In genomic region chr17:49627011-49627794, GRCm38 (mm10) we compare ENCODE assay signal across 12 mouse cellular contexts. TPM values are rescaled to one million over a fixed set of nuclear protein-coding genes. Genes with fewer than 3 reads are reported as not detected.
DNase-seq lines count a peak whose midpoint lies in the region; ATAC-seq and TF ChIP-seq lines count a peak whose summit lies in the region.
"Had no signal": no experiment of that assay in that cellular context is flagged by ENCODE, and none has a peak within 500 bp of the region (broad histone marks: within the 10 kb centered on the region; RNA-seq: fewer than 3 reads in every experiment).

No protein-coding gene starts in this region.

- peak; percentile 88 for ATAC-seq in heart, postnatal 0 days (ENCODE audit: insufficient read depth, low read depth)
- ATAC-seq in kidney, embryonic 15.5 days (replicated peaks; ENCODE audit: low FRiP score): peak; percentile 88
- ATAC-seq in liver, postnatal 0 days: peak; percentile 100
- no peak for ATAC-seq in erythroid progenitor cell, adult 5-6 weeks (replicated peaks; ENCODE audit: low FRiP score, poor library complexity, severe bottlenecking)
- ATAC-seq in forebrain, embryonic 12.5 days (ENCODE audit: low FRiP score): no peak
- ATAC-seq: activated CD4-positive, CD25-positive, alpha-beta regulatory T cell, adult 4 months had no signal

- no peaks in the 10 kb centered on the region for H3K36me3 ChIP-seq in heart, postnatal 0 days (replicated peaks; ENCODE audit: control insufficient read depth, insufficient read depth, low read length)
- no peaks in the 10 kb centered on the region for H3K36me3 ChIP-seq in kidney, embryonic 15.5 days
- H3K36me3 ChIP-seq in liver, postnatal 0 days (replicated peaks; ENCODE audit: insufficient read depth, low read length): no peaks in the 10 kb centered on the region
- H3K36me3 ChIP-seq in forebrain, embryonic 12.5 days (replicated peaks): no peaks in the 10 kb centered on the region
- H3K36me3 ChIP-seq in limb, embryonic 10.5 days: no peaks in the 10 kb centered on the region

- no peak overlapping the region for H3K4me2 ChIP-seq in heart, postnatal 0 days (ENCODE audit: low read depth, low read length)
- H3K4me2 ChIP-seq in kidney, embryonic 15.5 days: no peak overlapping the region
- H3K4me2 ChIP-seq in liver, postnatal 0 days (ENCODE audit: low read depth, low read length): no peak overlapping the region
- H3K4me2 ChIP-seq in forebrain, embryonic 12.5 days: no peak overlapping the region

- TF ChIP-seq CTCF in heart, postnatal 0 days (IDR thresholded peaks at IDR 0.05; ENCODE audit: low read depth): no peak
- no peak for TF ChIP-seq CTCF in liver, postnatal 0 days (IDR thresholded peaks at IDR 0.05; ENCODE audit: low read depth)

- H3K4me3 ChIP-seq in heart, postnatal 0 days (ENCODE audit: low read depth, low read length): no peak overlapping the region
- no peak overlapping the region for H3K4me3 ChIP-seq in kidney, embryonic 15.5 days (replicated peaks)
- H3K4me3 ChIP-seq in liver, postnatal 0 days (ENCODE audit: low read depth, low read length): no peak overlapping the region
- H3K4me3 ChIP-seq in forebrain, embryonic 12.5 days (replicated peaks): no peak overlapping the region
- H3K4me3 ChIP-seq in limb, embryonic 10.5 days: no peak overlapping the region

- peaks cover 18% of the 10 kb centered on the region for H3K4me1 ChIP-seq in heart, postnatal 0 days (ENCODE audit: control insufficient read depth, insufficient read depth)
- H3K4me1 ChIP-seq in kidney, embryonic 15.5 days: 0 out of 2 replicates have a peak, but pooled peaks cover 4% of the 10 kb centered on the region
- no peaks in the 10 kb centered on the region for H3K4me1 ChIP-seq in liver, postnatal 0 days (ENCODE audit: insufficient read depth)
- no peaks in the 10 kb centered on the region; the same call in 1 of the 2 replicates for H3K4me1 ChIP-seq in forebrain, embryonic 12.5 days
- H3K4me1 ChIP-seq in limb, embryonic 10.5 days: no peaks in the 10 kb centered on the region

- H3K9me3 ChIP-seq in heart, postnatal 0 days (replicated peaks; ENCODE audit: control insufficient read depth, low read length): no peaks in the 10 kb centered on the region
- H3K9me3 ChIP-seq in kidney, embryonic 15.5 days (replicated peaks): no peaks in the 10 kb centered on the region
- no peaks in the 10 kb centered on the region for H3K9me3 ChIP-seq in liver, postnatal 0 days (ENCODE audit: low read length)
- H3K9me3 ChIP-seq in forebrain, embryonic 12.5 days: no peaks in the 10 kb centered on the region
- no peaks in the 10 kb centered on the region for H3K9me3 ChIP-seq in limb, embryonic 10.5 days (replicated peaks)

- TF ChIP-seq EP300 in heart, postnatal 0 days (IDR thresholded peaks at IDR 0.05; ENCODE audit: low read depth): peak; percentile 80
- TF ChIP-seq EP300 in liver, postnatal 0 days (IDR thresholded peaks at IDR 0.05; ENCODE audit: low read depth): peak; percentile 26; the same call in 1 of the 2 replicates

- H3K27me3 ChIP-seq in heart, postnatal 0 days (ENCODE audit: control insufficient read depth, insufficient read depth, low read length): no peaks in the 10 kb centered on the region
- no peaks in the 10 kb centered on the region for H3K27me3 ChIP-seq in kidney, embryonic 15.5 days
- H3K27me3 ChIP-seq in liver, postnatal 0 days (ENCODE audit: insufficient read depth, low read length): no peaks in the 10 kb centered on the region
- no peaks in the 10 kb centered on the region for H3K27me3 ChIP-seq in forebrain, embryonic 12.5 days
- no peaks in the 10 kb centered on the region for H3K27me3 ChIP-seq in limb, embryonic 10.5 days (ENCODE audit: low read depth, poor library complexity, severe bottlenecking)

- peak; percentile 29 to 63 for DNase-seq in left cerebral cortex, postnatal 14 days (ENCODE audit: low spot score in 2 of 2)
- DNase-seq in left cerebral cortex, postnatal 4 days: no peak
- peak; percentile 78 for DNase-seq in heart, postnatal 0 days (ENCODE audit: low spot score)
- DNase-seq in liver, postnatal 0 days: peak; percentile 41
- DNase-seq in limb, embryonic 10.5 days (ENCODE audit: low spot score): no peak
- DNase-seq: right cerebral cortex, postnatal 14 days; thymus, postnatal 25 days had no signal

- no peak overlapping the region for H3K9ac ChIP-seq in heart, postnatal 0 days (replicated peaks; ENCODE audit: low read depth, low read length)
- no peak overlapping the region for H3K9ac ChIP-seq in kidney, embryonic 15.5 days
- no peak overlapping the region for H3K9ac ChIP-seq in liver, postnatal 0 days (replicated peaks)
- no peak overlapping the region for H3K9ac ChIP-seq in forebrain, embryonic 12.5 days

- peak overlapping the region; percentile 70 for H3K27ac ChIP-seq in heart, postnatal 0 days (ENCODE audit: low read depth)
- no peak overlapping the region for H3K27ac ChIP-seq in kidney, embryonic 15.5 days
- 0 out of 2 replicates have a peak overlapping the region, but pooled peaks have one; percentile 34 for H3K27ac ChIP-seq in liver, postnatal 0 days (ENCODE audit: low read depth)
- H3K27ac ChIP-seq in forebrain, embryonic 12.5 days: no peak overlapping the region
- H3K27ac ChIP-seq in limb, embryonic 10.5 days: no peak overlapping the region
- H3K27ac ChIP-seq: macrophage had no signal

- intact Hi-C loops in left cerebral cortex, postnatal 14 days (cut with DNase I): no loop called here
- intact Hi-C loops in left cerebral cortex, postnatal 4 days (cut with DNase I): no loop called here

- WGBS in heart, postnatal 0 days: 40% methylated on average over 13 of the region's 13 CpGs
- 60% methylated on average over 13 of the region's 13 CpGs for WGBS in kidney, embryonic 15.5 days
- 69% methylated on average over 13 of the region's 13 CpGs for WGBS in liver, postnatal 0 days (ENCODE audit: insufficient replicate concordance)
- 88% methylated on average over 13 of the region's 13 CpGs for WGBS in forebrain, embryonic 12.5 days
- 89% methylated on average over 13 of the region's 13 CpGs for WGBS in limb, embryonic 10.5 days

RNA-seq across cellular contexts. Expression of gene Kif6, which starts 12.3 kb away (rescaled TPM):
- total RNA-seq in left cerebral cortex, postnatal 14 days (2021): 1 to 10 TPM; 1.4 to 2.2 TPM
- total RNA-seq in left cerebral cortex, postnatal 4 days (2021): 1 to 10 TPM; 1.6 to 2.3 TPM
- 3.2 and 40.5 TPM in 2 replicates for total RNA-seq in heart, postnatal 0 days (2014; rRNA removed; ENCODE audit: low replicate concordance)
- 1.7 and 2.0 TPM in 2 replicates for polyA plus RNA-seq in heart, postnatal 0 days (2015; fragmentation: Nextera tagmentation; extraction: Ambion mirVana)
- polyA plus RNA-seq in kidney, embryonic 15.5 days (2015; fragmentation: Nextera tagmentation; extraction: Ambion mirVana): 2.1 TPM in 2 replicates
- not detected in 2 replicates for polyA plus RNA-seq in liver, postnatal 0 days (2015; fragmentation: Nextera tagmentation; extraction: Ambion mirVana)
- not detected in 2 replicates for total RNA-seq in erythroid progenitor cell, adult 5-6 weeks (2015; ENCODE audit: low replicate concordance)
- total RNA-seq in erythroid progenitor cell, adult 5-6 weeks (2017; ENCODE audit: low replicate concordance): not detected in 2 replicates
- 2.8 and 3.1 TPM in 2 replicates for polyA plus RNA-seq in forebrain, embryonic 12.5 days (2016; fragmentation: Nextera tagmentation; extraction: Ambion mirVana)
- polyA plus RNA-seq in limb, embryonic 10.5 days (2016; fragmentation: Nextera tagmentation; extraction: Ambion mirVana): 3.2 and 4.3 TPM in 2 replicates
- polyA plus RNA-seq: activated CD4-positive, CD25-positive, alpha-beta regulatory T cell, adult 4 months; macrophage had no signal

Comparison
In these comparisons a context has a peak if more than half of its experiments do, and no peak if none do; other contexts are left out.
1. DNase-seq: peak in left cerebral cortex, postnatal 14 days (2 of 2), heart, postnatal 0 days (single experiment) and liver, postnatal 0 days (single experiment); none in left cerebral cortex, postnatal 4 days (single experiment) and limb, embryonic 10.5 days (single experiment).
2. ATAC-seq: peak in heart, postnatal 0 days (single experiment), kidney, embryonic 15.5 days (single experiment) and liver, postnatal 0 days (single experiment); none in erythroid progenitor cell, adult 5-6 weeks (single experiment) and forebrain, embryonic 12.5 days (single experiment).
3. H3K27ac ChIP-seq: peak in heart, postnatal 0 days (single experiment) and liver, postnatal 0 days (single experiment); none in kidney, embryonic 15.5 days (single experiment), forebrain, embryonic 12.5 days (single experiment) and limb, embryonic 10.5 days (single experiment).